Mouse (Mus musculus) hindbrain, embryonic 14.5 days (tissue): ENCODE results near the gene Gsc2. TPM values are rescaled to one million over a fixed set of nuclear protein-coding genes. Genes with fewer than 3 reads are reported as not detected.

Experiments
- ATAC-seq: fragments of 200-750 bp; cut with Nextera tagmentation; 2 replicates; pipeline ENCODE4 v1.8.0; 2017; ENCODE audit warnings: moderate number of reproducible peaks, mild to moderate bottlenecking, moderate TSS enrichment, moderate library complexity; ENCODE audit not compliant: low FRiP score
- DNase-seq: peaks from one replicate; pipeline ENCODE4 v3.0.0-alpha.2; 2015; ENCODE audit warnings: low spot score
- H3K27ac ChIP-seq: fragments of 300-500 bp; sonication (generic); 2 replicates; pipeline ENCODE4 v1.5.1; 2014; ENCODE audit warnings: mild to moderate bottlenecking, moderate library complexity
- H3K27me3 ChIP-seq: fragments of 300-500 bp; sonication (generic); 2 replicates; pipeline ENCODE4 v1.6.1; 2014; ENCODE audit warnings: mild to moderate bottlenecking, low read length, mixed read lengths; ENCODE audit not compliant: control insufficient read depth, insufficient read depth
- H3K36me3 ChIP-seq: fragments of 300-500 bp; sonication (generic); replicated peaks from 2 replicates; pipeline ENCODE4 v1.6.1; 2014; ENCODE audit not compliant: control insufficient read depth, insufficient read depth
- H3K4me1 ChIP-seq: fragments of 300-500 bp; sonication (generic); replicated peaks from 2 replicates; pipeline ENCODE4 v1.6.1; 2014; ENCODE audit warnings: antibody characterized with exemption, low read length, mixed read lengths; ENCODE audit not compliant: control insufficient read depth, insufficient read depth
- H3K4me2 ChIP-seq: fragments of 300-500 bp; sonication (generic); replicated peaks from 2 replicates; pipeline ENCODE4 v1.6.1; 2014; ENCODE audit warnings: mild to moderate bottlenecking, moderate library complexity
- H3K4me3 ChIP-seq: fragments of 300-500 bp; sonication (generic); replicated peaks from 2 replicates; pipeline ENCODE4 v1.5.1; 2014; ENCODE audit warnings: mild to moderate bottlenecking, low read length
- H3K9ac ChIP-seq: fragments of 300-500 bp; sonication (generic); 2 replicates; pipeline ENCODE4 v1.6.1; 2014
- H3K9me3 ChIP-seq: fragments of 300-500 bp; sonication (generic); 2 replicates; pipeline ENCODE4 v1.6.1; 2016; ENCODE audit warnings: low read length; ENCODE audit not compliant: control insufficient read depth
- WGBS: fragments of 180-500 bp; shearing (Covaris S2); extraction: QIAGEN DNeasy Blood & Tissue Kit; methylation state at CpG from one replicate; pipeline ENCODE4 v1.1.7; 2014; 5-methylcytosine and 5-hydroxymethylcytosine counted together
- polyA plus RNA-seq: library from polyadenylated mRNA; unstranded; fragments of >200 nt; fragmentation: Nextera tagmentation; extraction: Ambion mirVana; gene quantifications from 2 replicates; pipeline ENCODE4 v1.2.1, GENCODE M21; 2014

The Gsc2 gene
- polyA plus RNA-seq, 1 experiment from 2014 or later, result 0.44 TPM

- DNase-seq (no peak), ATAC-seq (no peak)
- Histone ChIP-seq H3K9ac (no peak overlapping the region), H3K4me3 (no peak overlapping the region), H3K9me3 (no peaks in the 10 kb centered on the region), H3K4me1 (no peaks in the 10 kb centered on the region), H3K27me3 (no peaks in the 10 kb centered on the region), H3K4me2 (no peak overlapping the region), H3K27ac (no peak overlapping the region), H3K36me3 (peaks cover 16% of the 10 kb centered on the region)
- WGBS, result 93% methylated on average over 1 of the region's 1 CpGs
Measured at GRCm38 (mm10) chr16:17876096-17876495, 38.8 kb downstream of the Gsc2 start.

GRCm38 (mm10) chr16:17875174-17875573, 39.7 kb downstream of the Gsc2 start:
- DNase-seq, result no peak
- H3K9ac ChIP-seq, result no peak overlapping the region
- peaks cover 25% of the 10 kb centered on the region for H3K36me3 ChIP-seq
- no peaks in the 10 kb centered on the region for H3K27me3 ChIP-seq
- no peak overlapping the region for H3K27ac ChIP-seq
- H3K9me3 ChIP-seq, result no peaks in the 10 kb centered on the region
- 82% methylated on average over 4 of the region's 4 CpGs for WGBS
- no peak overlapping the region for H3K4me2 ChIP-seq
- no peak for ATAC-seq
- H3K4me3 ChIP-seq, result no peak overlapping the region
- no peaks in the 10 kb centered on the region for H3K4me1 ChIP-seq

GRCm38 (mm10) chr16:17872995-17873394, 41.9 kb downstream of the Gsc2 start:
- Histone ChIP-seq H3K9ac (no peak overlapping the region), H3K4me3 (no peak overlapping the region), H3K27ac (no peak overlapping the region), H3K9me3 (no peaks in the 10 kb centered on the region), H3K4me2 (no peak overlapping the region), H3K27me3 (no peaks in the 10 kb centered on the region), H3K36me3 (peaks cover 38% of the 10 kb centered on the region), H3K4me1 (no peaks in the 10 kb centered on the region)
- DNase-seq (no peak), ATAC-seq (no peak)
- WGBS, result 77% methylated on average over 4 of the region's 4 CpGs

DNA sequence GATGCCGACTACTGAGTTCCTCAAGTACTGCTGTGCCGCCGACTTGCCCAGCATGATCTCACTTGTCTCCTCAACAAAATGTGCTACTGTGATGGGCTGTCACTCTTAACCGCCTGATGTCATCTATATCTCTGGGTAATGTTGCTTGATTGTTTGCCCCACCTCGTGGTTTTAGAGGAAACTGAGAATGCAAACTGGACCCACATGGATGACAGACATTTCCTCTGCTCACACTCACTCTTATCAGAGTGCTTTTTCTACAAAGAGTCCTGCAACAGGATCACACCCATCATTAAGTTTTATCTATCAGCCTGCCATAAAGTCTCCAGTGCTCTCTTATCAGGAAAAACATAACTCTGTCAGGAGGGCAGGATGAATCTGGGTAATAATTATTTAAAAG, 43.6 kb downstream of the Gsc2 start:
- peaks cover 38% of the 10 kb centered on the region for H3K36me3 ChIP-seq
- no peaks in the 10 kb centered on the region for H3K4me1 ChIP-seq
- no peak overlapping the region for H3K4me2 ChIP-seq
- H3K27ac ChIP-seq, result no peak overlapping the region
- H3K9me3 ChIP-seq, result no peaks in the 10 kb centered on the region
- no peak overlapping the region for H3K4me3 ChIP-seq
- no peaks in the 10 kb centered on the region for H3K27me3 ChIP-seq
- ATAC-seq, result no peak
- WGBS, result 94% methylated on average over 5 of the region's 5 CpGs
- no peak overlapping the region for H3K9ac ChIP-seq
- no peak for DNase-seq

DNA sequence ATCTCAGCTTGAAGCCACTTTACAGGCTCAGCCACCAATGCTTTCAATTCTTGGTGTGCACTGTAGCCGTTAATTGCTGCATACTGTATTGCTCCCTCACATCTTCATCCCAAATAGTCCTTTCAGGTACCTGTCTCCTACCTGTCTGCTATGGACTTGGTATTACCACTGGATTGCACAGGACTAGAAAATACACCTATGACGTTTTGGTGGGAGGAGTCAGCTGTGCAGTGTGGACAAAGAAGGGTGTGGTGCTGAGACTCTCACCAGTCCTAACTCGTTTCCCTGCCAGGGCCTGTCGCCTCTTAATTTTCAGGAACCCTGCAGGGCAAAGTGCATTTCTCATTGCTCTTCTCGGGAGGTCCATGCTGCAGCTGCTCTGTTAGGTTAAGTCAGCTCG, 49.1 kb downstream of the Gsc2 start:
- no peak for DNase-seq
- no peak overlapping the region for H3K9ac ChIP-seq
- no peak for ATAC-seq
- peaks cover 32% of the 10 kb centered on the region for H3K36me3 ChIP-seq
- no peak overlapping the region for H3K27ac ChIP-seq
- no peak overlapping the region for H3K4me2 ChIP-seq
- no peaks in the 10 kb centered on the region for H3K4me1 ChIP-seq
- H3K4me3 ChIP-seq, result no peak overlapping the region
- H3K27me3 ChIP-seq, result no peaks in the 10 kb centered on the region
- H3K9me3 ChIP-seq, result no peaks in the 10 kb centered on the region
- 73% methylated on average over 6 of the region's 6 CpGs for WGBS

DNA sequence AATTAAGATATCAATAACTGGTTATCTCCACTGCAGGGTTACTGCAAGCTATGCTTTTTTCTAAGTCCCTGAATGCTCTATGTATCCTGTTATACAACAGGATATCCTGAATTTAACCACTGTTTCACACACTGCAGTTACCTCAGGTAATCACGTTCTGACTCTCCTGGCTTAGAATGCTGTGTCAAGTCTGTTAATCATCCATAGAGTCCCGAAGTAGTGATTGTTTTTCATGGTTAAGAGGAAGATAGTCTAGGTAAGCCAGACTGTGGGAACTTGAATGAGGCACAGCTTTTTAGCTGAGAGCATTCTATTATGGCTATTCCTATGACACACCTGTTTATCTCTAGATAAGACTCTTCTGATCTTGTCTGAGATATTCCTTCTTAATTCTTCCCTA, 49.6 kb downstream of the Gsc2 start:
- H3K4me1 ChIP-seq, result no peaks in the 10 kb centered on the region
- peaks cover 32% of the 10 kb centered on the region for H3K36me3 ChIP-seq
- H3K27ac ChIP-seq, result no peak overlapping the region
- H3K9me3 ChIP-seq, result no peaks in the 10 kb centered on the region
- no peaks in the 10 kb centered on the region for H3K27me3 ChIP-seq
- H3K4me2 ChIP-seq, result no peak overlapping the region
- H3K9ac ChIP-seq, result no peak overlapping the region
- DNase-seq (no peak), ATAC-seq (no peak)
- no peak overlapping the region for H3K4me3 ChIP-seq
- 92% methylated on average over 2 of the region's 2 CpGs for WGBS

Other genes with a start within 250 kb of the Gsc2 start
- gene Med15, start 182.2 kb downstream of the Gsc2 start, polyA plus RNA-seq, result 38.2 and 42.0 TPM in 2 replicates
- gene Klhl22, start 155.4 kb downstream of the Gsc2 start, polyA plus RNA-seq, result 82.1 and 96.0 TPM in 2 replicates
- gene Scarf2, start 117.8 kb downstream of the Gsc2 start, polyA plus RNA-seq, result 2.9 and 3.4 TPM in 2 replicates
- gene B830017H08Rik, start 81.9 kb downstream of the Gsc2 start, polyA plus RNA-seq, result 6.0 and 6.1 TPM in 2 replicates
- gene Car15, start 76.7 kb downstream of the Gsc2 start, polyA plus RNA-seq, result 2.5 and 3.4 TPM in 2 replicates
- 0.29 and 0.48 TPM in 2 replicates for gene Gm20518, start 23.4 kb downstream of the Gsc2 start, polyA plus RNA-seq
- gene Tssk1, start 20.8 kb downstream of the Gsc2 start, polyA plus RNA-seq, result 0.05 and 0.13 TPM in 2 replicates
- 105 TPM in 2 replicates for gene Dgcr2, start 16.5 kb downstream of the Gsc2 start, polyA plus RNA-seq
- gene Tssk2, start 16.4 kb downstream of the Gsc2 start, polyA plus RNA-seq, result not detected in 2 replicates
- gene Ess2, start 3.7 kb downstream of the Gsc2 start, polyA plus RNA-seq, result 38.9 and 41.0 TPM in 2 replicates
- gene Slc25a1, start 13.2 kb upstream of the Gsc2 start, polyA plus RNA-seq, result 175 and 176 TPM in 2 replicates
- gene Vpreb2, start 65.4 kb upstream of the Gsc2 start, polyA plus RNA-seq, result not detected in 2 replicates
- gene Dgcr6, start 137.8 kb upstream of the Gsc2 start, polyA plus RNA-seq, result 128 and 156 TPM in 2 replicates
- 2.8 and 3.1 TPM in 2 replicates for gene Prodh, start 175.1 kb upstream of the Gsc2 start, polyA plus RNA-seq
- gene Rtn4r, start 212.6 kb upstream of the Gsc2 start, polyA plus RNA-seq, result 22.7 and 26.2 TPM in 2 replicates